Mouse (Mus musculus) erythroblast, embryonic 14.5 days (primary cell): ENCODE results near the gene Pam.

Source experiments
- GATA1 ChIP-seq: IDR thresholded peaks from 2 replicates; pipeline ENCODE4 v1.6.1; 2012; ENCODE audit warnings: low read length, inconsistent platforms, mixed read lengths
- TAL1 ChIP-seq: IDR thresholded peaks from 3 replicates; pipeline ENCODE4 v1.6.1; 2012; ENCODE audit warnings: low read length, inconsistent platforms, mixed read lengths

DNA sequence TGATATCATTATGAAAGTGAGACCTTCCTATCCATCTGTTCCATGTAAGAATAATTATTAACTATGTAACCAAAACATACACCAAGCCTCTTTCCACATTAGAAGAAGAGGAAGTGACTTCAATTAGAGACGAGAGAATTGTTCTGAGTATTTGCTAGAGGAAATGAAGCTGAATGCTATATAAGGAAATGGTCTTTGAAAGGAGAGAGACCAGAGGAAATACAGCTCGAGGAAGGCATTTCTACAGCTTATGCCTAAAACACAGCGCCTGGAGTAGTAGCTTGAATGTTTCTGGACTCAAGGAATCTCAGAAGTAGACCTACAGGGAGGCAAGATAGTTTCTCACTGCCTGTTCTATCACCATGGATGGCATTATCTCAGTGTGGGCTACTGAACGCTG lies 35.8 kb upstream of the Pam start:
- TF ChIP-seq GATA1 (no peak), TAL1 (no peak)
